Mouse (Mus musculus): Measurements from ENCODE around the gene Gm6588.

Gm6588 gene

DNA sequence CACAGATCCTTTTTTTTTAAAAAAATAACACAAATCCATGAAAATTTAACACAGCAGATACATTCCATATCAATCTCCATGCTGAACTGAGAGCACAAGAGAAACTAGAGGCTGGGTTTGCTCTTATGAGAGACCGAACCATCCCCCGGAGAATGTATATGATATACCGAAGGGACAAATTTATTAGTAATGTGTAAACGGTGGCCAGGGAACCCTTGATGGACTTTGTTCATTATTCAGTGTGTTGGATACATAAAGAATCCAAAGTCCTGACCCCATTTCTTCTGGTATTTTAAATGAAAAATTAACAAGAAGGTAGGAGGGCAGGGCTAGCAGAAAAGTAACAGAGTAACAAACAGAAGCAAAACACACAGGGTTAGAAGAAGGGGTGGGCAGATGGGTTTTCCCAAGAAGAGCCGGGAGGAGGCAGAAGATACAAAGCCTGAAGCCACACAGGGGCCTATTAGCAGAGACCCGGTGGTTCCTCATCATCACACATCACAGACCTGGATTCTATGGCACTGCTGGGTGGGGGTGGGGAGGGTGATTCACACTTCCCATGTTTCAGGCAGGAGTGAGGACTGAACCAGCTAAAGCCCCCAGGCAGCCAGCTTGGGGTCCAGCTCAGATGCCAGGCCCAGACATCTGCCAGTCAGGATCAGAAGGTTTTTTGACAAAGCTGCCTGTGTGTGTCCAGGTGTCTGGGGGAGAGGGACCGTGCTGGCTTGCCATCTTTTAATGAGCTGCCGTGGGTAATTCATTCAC lies 50.9 kb downstream of the Gm6588 start:
- in situ Hi-C loops (cut with MboI; ENCODE audit: low pct_unique_long_range_greater_than_20kb in 1 of 2, low sequenced_read_pairs in 2 of 2, unreplicated experiment in 1 of 2) = no loop called here

All from mouse embryonic stem cell (cell line).